In the genomic region with DNA sequence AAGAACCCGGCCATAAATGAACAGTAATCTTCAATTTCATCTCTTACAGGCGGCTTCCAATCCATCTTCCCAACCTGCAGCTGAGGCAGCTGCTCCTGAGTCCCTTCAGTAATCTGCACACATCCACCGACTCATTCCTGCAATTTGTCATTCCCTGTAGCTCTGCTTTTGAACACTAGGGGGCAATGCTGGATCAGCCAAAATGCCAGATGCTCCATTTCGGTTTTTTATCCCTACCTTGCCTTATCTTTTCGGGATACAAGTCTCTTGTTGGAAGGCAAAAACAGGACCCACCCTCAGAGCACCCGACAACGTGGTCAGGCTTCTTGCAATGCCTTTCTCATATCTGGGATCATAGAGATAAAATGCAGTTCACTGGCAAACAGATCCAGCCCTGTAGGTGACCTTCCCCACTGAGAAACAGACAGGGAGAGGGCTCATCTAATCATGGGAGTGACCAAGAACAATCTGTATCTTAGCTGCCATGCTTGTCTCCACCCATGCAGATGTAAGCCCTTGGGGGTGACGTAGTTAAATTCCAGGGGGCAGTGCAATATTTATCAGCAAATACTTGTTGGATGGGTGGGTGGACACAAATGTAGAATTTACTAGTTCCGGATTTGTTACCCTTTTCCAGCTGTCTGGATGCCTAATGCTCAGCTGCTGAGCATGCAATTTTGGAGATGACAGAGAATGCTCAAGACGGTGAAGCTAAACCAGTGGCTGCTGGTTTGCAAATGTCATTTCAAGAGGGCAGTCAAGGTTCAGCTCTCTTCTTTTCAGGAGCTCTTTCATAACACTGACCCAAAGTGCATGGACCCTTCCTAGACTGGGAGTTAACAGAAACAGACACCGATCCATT, we compare ENCODE assay signal across 8 mouse cellular contexts.
DNase-seq lines count a peak whose midpoint lies in the region; ATAC-seq lines count a peak whose summit lies in the region.

No protein-coding gene starts in this region.

- no peak overlapping the region; the same call in 1 of the 2 replicates for H3K4me2 ChIP-seq in hindbrain, embryonic 14.5 days (replicated peaks)
- peak overlapping the region; percentile 32; the same call in 1 of the 2 replicates for H3K4me2 ChIP-seq in lung, embryonic 16.5 days (ENCODE audit: low read depth, low read length)

- ATAC-seq in hindbrain, embryonic 14.5 days (ENCODE audit: low FRiP score): peak; percentile 46; the same call in 1 of the 2 replicates
- ATAC-seq in lung, embryonic 16.5 days (ENCODE audit: low read depth): peak; percentile 70

- H3K27me3 ChIP-seq in hindbrain, embryonic 14.5 days (ENCODE audit: control insufficient read depth, insufficient read depth, low read length): no peaks in the 10 kb centered on the region
- no peaks in the 10 kb centered on the region for H3K27me3 ChIP-seq in lung, embryonic 16.5 days (ENCODE audit: control insufficient read depth, insufficient read depth, low read depth, low read length)

- no peaks in the 10 kb centered on the region for H3K36me3 ChIP-seq in hindbrain, embryonic 14.5 days (replicated peaks; ENCODE audit: control insufficient read depth, insufficient read depth)
- no peaks in the 10 kb centered on the region for H3K36me3 ChIP-seq in lung, embryonic 16.5 days (ENCODE audit: control insufficient read depth, insufficient read depth, low read length)

- no peak overlapping the region for H3K4me3 ChIP-seq in hindbrain, embryonic 14.5 days (replicated peaks; ENCODE audit: low read length)
- H3K4me3 ChIP-seq in lung, embryonic 16.5 days (ENCODE audit: low read length): no peak overlapping the region

- peak overlapping the region; percentile 51; the same call in 1 of the 2 replicates for H3K27ac ChIP-seq in hindbrain, embryonic 14.5 days
- H3K27ac ChIP-seq in lung, embryonic 16.5 days (ENCODE audit: low read length): no peak overlapping the region

- WGBS in hindbrain, embryonic 14.5 days: 23% methylated on average over 11 of the region's 11 CpGs
- 18% methylated on average over 11 of the region's 11 CpGs for WGBS in lung, embryonic 16.5 days

- no peak overlapping the region for H3K9ac ChIP-seq in hindbrain, embryonic 14.5 days
- H3K9ac ChIP-seq in lung, embryonic 16.5 days (ENCODE audit: low read length): 0 out of 2 replicates have a peak overlapping the region, but pooled peaks have one; percentile 9

- peaks cover 25% of the 10 kb centered on the region for H3K4me1 ChIP-seq in hindbrain, embryonic 14.5 days (replicated peaks; ENCODE audit: control insufficient read depth, insufficient read depth, low read length)
- H3K4me1 ChIP-seq in lung, embryonic 16.5 days (replicated peaks; ENCODE audit: control insufficient read depth, insufficient read depth, low read length): peaks cover 6% of the 10 kb centered on the region

- no peaks in the 10 kb centered on the region for H3K9me3 ChIP-seq in hindbrain, embryonic 14.5 days (ENCODE audit: control insufficient read depth, low read length)
- no peaks in the 10 kb centered on the region for H3K9me3 ChIP-seq in lung, embryonic 16.5 days (ENCODE audit: control insufficient read depth, low read length)

- DNase-seq in adrenal gland, adult (ENCODE audit: inconsistent age in 2 of 2, low spot score in 1 of 2): peak; percentile 57 to 93
- peak; percentile 90 for DNase-seq in cerebellum, postnatal 14 days
- DNase-seq in frontal cortex, postnatal 36 days (ENCODE audit: low spot score in 2 of 2): peak; percentile 83 to 92
- peak; percentile 94 for DNase-seq in hindbrain, embryonic 14.5 days (ENCODE audit: low spot score)
- DNase-seq in layer of hippocampus, postnatal 14 days (ENCODE audit: low spot score in 2 of 2): peak; percentile 88 to 91
- DNase-seq in retina, postnatal 1 day: peak; percentile 87
- no peak for DNase-seq in T-cell, adult 2 months (ENCODE audit: low spot score)
